Mouse (Mus musculus) layer of hippocampus, adult 9-10 months (tissue): ENCODE results near the gene Tada2a.

Experiments used
- DNase-seq: peaks from one replicate; pipeline ENCODE4 v3.0.0; 2022; ENCODE audit warnings: low spot score

Tada2a gene

GRCm38 (mm10) chr11:84113623-84114022 is 15.8 kb downstream of the Tada2a start:
- no peak for DNase-seq

- DNase-seq, result no peak
These were observed 22.3 kb downstream of the Tada2a start for GRCm38 (mm10) chr11:84107137-84107536.

- DNase-seq, result no peak
These were observed 25.4 kb downstream of the Tada2a start for GRCm38 (mm10) chr11:84104036-84104435.

- no peak for DNase-seq
These were observed 28.2 kb downstream of the Tada2a start for GRCm38 (mm10) chr11:84101182-84101581.

- DNase-seq, result no peak
These were observed 32.0 kb downstream of the Tada2a start for GRCm38 (mm10) chr11:84097251-84097998.

GRCm38 (mm10) chr11:84095084-84095483 is 34.3 kb downstream of the Tada2a start:
- DNase-seq, result no peak

GRCm38 (mm10) chr11:84090572-84090971 is 38.8 kb downstream of the Tada2a start:
- no peak for DNase-seq

GRCm38 (mm10) chr11:84081901-84082300 is 47.5 kb downstream of the Tada2a start:
- no peak for DNase-seq

- DNase-seq, result no peak
These were observed 49.1 kb downstream of the Tada2a start for GRCm38 (mm10) chr11:84080327-84080726.

- no peak for DNase-seq
These were observed 49.5 kb downstream of the Tada2a start for GRCm38 (mm10) chr11:84079887-84080286.

GRCm38 (mm10) chr11:84079361-84079760 is 50.0 kb downstream of the Tada2a start:
- DNase-seq, result no peak

GRCm38 (mm10) chr11:84078601-84079000 is 50.8 kb downstream of the Tada2a start:
- no peak for DNase-seq

- no peak for DNase-seq
These were observed 52.4 kb downstream of the Tada2a start for GRCm38 (mm10) chr11:84077008-84077407.

- no peak for DNase-seq
These were observed 55.3 kb downstream of the Tada2a start for GRCm38 (mm10) chr11:84073816-84074764.

- no peak for DNase-seq
These were observed 56.3 kb downstream of the Tada2a start for GRCm38 (mm10) chr11:84072904-84073651.

GRCm38 (mm10) chr11:84069034-84069370 is 60.4 kb downstream of the Tada2a start, which contains the start of gene Dusp14:
Dusp14 (minus strand) TSS chr11:84069261.
- DNase-seq, result no peak

GRCm38 (mm10) chr11:84068191-84069033 is 61.0 kb downstream of the Tada2a start:
- no peak for DNase-seq

GRCm38 (mm10) chr11:84067720-84068190 is 61.6 kb downstream of the Tada2a start:
- DNase-seq, result no peak

GRCm38 (mm10) chr11:84066927-84067645 is 62.3 kb downstream of the Tada2a start:
- no peak for DNase-seq

- DNase-seq, result no peak
These were observed 63.3 kb downstream of the Tada2a start for GRCm38 (mm10) chr11:84066071-84066481.
